Mouse (Mus musculus): ENCODE data around the gene Inpp5b.

DNA sequence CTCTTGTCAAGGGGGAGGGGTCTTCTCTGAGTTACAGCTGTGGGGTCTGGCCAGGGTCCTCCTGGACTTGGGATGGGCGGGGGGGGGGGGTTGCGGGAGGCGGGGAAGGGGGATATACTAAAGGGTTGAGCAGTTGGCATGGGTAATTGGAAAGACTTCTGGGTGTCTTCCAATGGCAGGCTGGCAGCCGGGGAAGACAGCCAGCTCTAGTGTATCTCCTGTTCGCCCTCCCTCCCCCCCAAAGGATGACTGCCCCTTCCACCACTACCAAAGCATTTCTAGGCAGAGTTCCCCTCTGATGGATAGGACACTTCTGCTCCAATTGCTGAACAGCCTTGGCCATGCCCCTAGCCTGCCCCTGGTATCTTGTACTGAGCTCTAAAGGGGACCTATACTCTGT is 39.7 kb upstream of the Inpp5b start:
- no peak for TF ChIP-seq CTCF (IDR thresholded peaks at IDR 0.05; ENCODE audit: extremely low read depth, insufficient read length, insufficient replicate concordance, low read depth, low read length)
- TF ChIP-seq POLR2A (IDR thresholded peaks at IDR 0.05; ENCODE audit: low read depth, low read length) = no peak

Data from small intestine, adult 2 months (tissue).